ENCODE assay signal across 12 mouse cellular contexts in genomic region chr2:32568149-32568548, GRCm38 (mm10). TPM values are rescaled to one million over a fixed set of nuclear protein-coding genes. Genes with fewer than 3 reads are reported as not detected.
DNase-seq lines count a peak whose midpoint lies in the region; ATAC-seq and TF ChIP-seq lines count a peak whose summit lies in the region.
"Had no signal": no experiment of that assay in that cellular context is flagged by ENCODE, and none has a peak within 500 bp of the region (broad histone marks: within the 10 kb centered on the region; RNA-seq: fewer than 3 reads in every experiment).

No protein-coding gene starts in this region.

- no peak for TF ChIP-seq CTCF in layer of hippocampus, adult 2 months (conservative IDR thresholded peaks at IDR 0.05)

- H3K9ac ChIP-seq in heart, embryonic 15.5 days, result peak overlapping the region; percentile 18; the same call in 1 of the 2 replicates
- H3K9ac ChIP-seq: heart, embryonic 13.5 days had no signal

- H3K36me3 ChIP-seq in heart, embryonic 15.5 days, result peaks cover 31% of the 10 kb centered on the region; the same call in 1 of the 2 replicates

- no peak for ATAC-seq in heart, embryonic 15.5 days (replicated peaks; ENCODE audit: insufficient number of reproducible peaks, insufficient read depth, low FRiP score, low read depth)
- ATAC-seq in frontal cortex, adult (ENCODE audit: low TSS enrichment), result no peak
- ATAC-seq: forebrain, embryonic 14.5 days had no signal

- peaks cover 31% of the 10 kb centered on the region for H3K4me1 ChIP-seq in heart, embryonic 15.5 days (replicated peaks)

- H3K4me2 ChIP-seq in heart, embryonic 15.5 days, result no peak overlapping the region
- H3K4me2 ChIP-seq: heart, embryonic 13.5 days had no signal

- 66% methylated on average over 5 of the region's 5 CpGs for WGBS in heart, embryonic 15.5 days

- no peaks in the 10 kb centered on the region for H3K9me3 ChIP-seq in heart, embryonic 15.5 days (replicated peaks)
- H3K9me3 ChIP-seq: heart, embryonic 13.5 days had no signal

- H3K27me3 ChIP-seq in heart, embryonic 15.5 days, result no peaks in the 10 kb centered on the region
- H3K27me3 ChIP-seq: heart, embryonic 13.5 days had no signal

- no peak for DNase-seq in heart, adult 9 months (ENCODE audit: low spot score in 2 of 2)
- DNase-seq in layer of hippocampus, adult 2 months (ENCODE audit: low spot score in 2 of 2), result no peak
- DNase-seq in layer of hippocampus, adult 9-11 months, result no peak
- peak; percentile 65 to 70 for DNase-seq in cerebellum, postnatal 10 days
- peak; percentile 47 to 57 for DNase-seq in gastrocnemius, adult 8-10 months (ENCODE audit: low spot score in 2 of 2)
- DNase-seq: lung, adult 2 months; spleen, adult 18-20 months; thymus, adult 18-20 months had no signal

- no peak overlapping the region for H3K27ac ChIP-seq in heart, embryonic 15.5 days
- H3K27ac ChIP-seq in layer of hippocampus, adult 2 months, result peak overlapping the region; percentile 77
- H3K27ac ChIP-seq: heart, embryonic 13.5 days had no signal

- no peak overlapping the region for H3K4me3 ChIP-seq in heart, embryonic 15.5 days
- H3K4me3 ChIP-seq in layer of hippocampus, adult 2 months, result no peak overlapping the region
- H3K4me3 ChIP-seq: heart, embryonic 13.5 days had no signal

RNA-seq across cellular contexts. Expression of gene Dpm2, which starts 2.5 kb away (rescaled TPM):
- 62.0 and 71.0 TPM in 2 replicates for polyA plus RNA-seq in heart, embryonic 15.5 days (2015; fragmentation: Nextera tagmentation; extraction: Ambion mirVana)
- 10 to 100 TPM; 77.6 to 84.0 TPM for total RNA-seq in layer of hippocampus, adult 2 months (2021)
- 10 to 100 TPM in 3 of 4 experiments, 1 to 10 TPM in 1; 9.2 to 15.0 (median 10.6) TPM for total RNA-seq in gastrocnemius, adult 8-10 months (2022)

RNA-seq across cellular contexts. Expression of gene Pip5kl1, which starts 6.4 kb away (rescaled TPM):
- 0.23 TPM in 1 of 2 replicates, not detected in the other for polyA plus RNA-seq in heart, embryonic 15.5 days (2015; fragmentation: Nextera tagmentation; extraction: Ambion mirVana)
- total RNA-seq in layer of hippocampus, adult 2 months (2021), result 1 to 10 TPM; 4.4 to 5.0 TPM
- total RNA-seq in gastrocnemius, adult 8-10 months (2022), result not detected
- polyA plus RNA-seq: heart, embryonic 13.5 days had no signal

RNA-seq across cellular contexts. Expression of gene 9430097D07Rik, which starts 7.3 kb away (rescaled TPM):
- polyA plus RNA-seq in heart, embryonic 15.5 days (2015; fragmentation: Nextera tagmentation; extraction: Ambion mirVana), result 0.08 TPM in 1 of 2 replicates, not detected in the other
- under 1 TPM in 1 of 2 experiments, not detected in 1; 0.71 TPM for total RNA-seq in layer of hippocampus, adult 2 months (2021)
- not detected for total RNA-seq in gastrocnemius, adult 8-10 months (2022)
- polyA plus RNA-seq: lung, adult 2 months had no signal

RNA-seq across cellular contexts. Expression of gene St6galnac4, which starts 18.7 kb away (rescaled TPM):
- 33.5 and 38.7 TPM in 2 replicates for polyA plus RNA-seq in heart, embryonic 15.5 days (2015; fragmentation: Nextera tagmentation; extraction: Ambion mirVana)
- total RNA-seq in layer of hippocampus, adult 2 months (2021), result 10 to 100 TPM; 36.4 to 40.0 TPM
- total RNA-seq in gastrocnemius, adult 8-10 months (2022), result 10 to 100 TPM; 11.4 to 15.5 (median 13.8) TPM

RNA-seq across cellular contexts. Expression of gene St6galnac6, which starts 31.4 kb away (rescaled TPM):
- polyA plus RNA-seq in heart, embryonic 15.5 days (2015; fragmentation: Nextera tagmentation; extraction: Ambion mirVana), result 28.5 and 29.0 TPM in 2 replicates
- total RNA-seq in layer of hippocampus, adult 2 months (2021), result 100 to 1,000 TPM; 117 to 124 TPM
- 10 to 100 TPM; 48.6 to 61.3 (median 54.9) TPM for total RNA-seq in gastrocnemius, adult 8-10 months (2022)

Comparison
In these comparisons a context has a peak if more than half of its experiments do, and no peak if none do; other contexts are left out.
1. DNase-seq: peak in cerebellum, postnatal 10 days (2 of 2) and gastrocnemius, adult 8-10 months (2 of 2); none in heart, adult 9 months (0 of 2), layer of hippocampus, adult 2 months (0 of 2) and layer of hippocampus, adult 9-11 months (single experiment).
2. RNA of gene Dpm2, which starts 2.5 kb away (total RNA-seq): 77.6 to 84.0 TPM in layer of hippocampus, adult 2 months; 9.2 to 15.0 TPM in gastrocnemius, adult 8-10 months; every median in the first group is over 4 times any median in the second.
3. RNA of gene Pip5kl1, which starts 6.4 kb away (total RNA-seq): 4.4 to 5.0 TPM in layer of hippocampus, adult 2 months; not detected in gastrocnemius, adult 8-10 months; every median in the first group is over 4 times any median in the second.